Mouse (Mus musculus): ENCODE data around the gene Nupl2. TPM values are rescaled to one million over a fixed set of nuclear protein-coding genes. Genes with fewer than 3 reads are reported as not detected.

The Nupl2 gene
- polyA plus RNA-seq, 1 experiment = 19.3 TPM

DNA sequence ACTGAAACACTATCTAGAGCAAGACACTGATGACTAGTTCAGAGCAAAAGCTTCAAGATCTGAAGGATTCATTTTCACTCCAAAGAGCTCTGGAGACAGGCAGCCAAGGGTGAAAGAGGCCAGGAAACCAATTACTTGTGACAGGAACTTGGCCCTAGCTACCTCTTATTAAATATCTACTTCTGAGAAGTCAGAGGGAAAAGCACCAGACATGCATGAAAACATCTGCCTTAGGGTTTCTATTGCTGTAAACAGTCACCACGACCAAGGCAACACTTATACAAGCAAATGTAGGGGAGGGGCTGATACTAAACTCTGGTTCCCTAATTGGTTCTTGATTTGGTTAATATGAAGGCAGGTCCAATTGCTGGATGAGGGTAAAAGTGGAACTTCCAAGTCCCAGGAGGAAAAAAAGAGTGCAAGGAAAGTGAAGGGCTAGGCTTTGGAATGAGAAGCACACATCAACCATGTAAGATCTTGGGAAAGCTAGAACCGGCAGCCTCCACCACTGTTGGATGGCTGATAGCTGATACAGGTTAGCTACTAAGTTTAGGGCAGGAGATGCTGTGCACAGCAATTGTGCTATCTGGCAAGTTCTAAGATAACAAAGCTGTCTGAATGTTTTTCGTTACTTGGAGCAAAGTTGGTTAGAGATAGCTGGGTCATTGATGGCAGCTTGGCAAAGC is 49.2 kb downstream of the Nupl2 start:
- Histone ChIP-seq H3K36me3 (ENCODE audit: control insufficient read depth, insufficient read depth, low read length, poor library complexity, severe bottlenecking) (no peaks in the 10 kb centered on the region), H3K9ac (ENCODE audit: low read depth, poor library complexity, severe bottlenecking) (no peak overlapping the region), H3K4me3 (ENCODE audit: low read depth, low read length) (no peak overlapping the region), H3K27ac (ENCODE audit: insufficient read depth, low read length) (no peak overlapping the region), H3K9me3 (replicated peaks; ENCODE audit: control insufficient read depth, insufficient read depth, low read length, poor library complexity, severe bottlenecking) (peaks cover 8% of the 10 kb centered on the region; the same call in 1 of the 2 replicates), H3K27me3 (ENCODE audit: control insufficient read depth, insufficient read depth, low read length, poor library complexity, severe bottlenecking) (no peaks in the 10 kb centered on the region), H3K4me1 (ENCODE audit: control insufficient read depth, insufficient read depth, low read length) (no peaks in the 10 kb centered on the region)
- no peak for TF ChIP-seq POLR2A (IDR thresholded peaks at IDR 0.05; ENCODE audit: insufficient read depth, low read length)
- TF ChIP-seq EP300 (IDR thresholded peaks at IDR 0.05; ENCODE audit: insufficient read depth, low read depth, low read length) = no peak
- no peak for TF ChIP-seq CTCF (IDR thresholded peaks at IDR 0.05; ENCODE audit: low read depth, low read length)

DNA sequence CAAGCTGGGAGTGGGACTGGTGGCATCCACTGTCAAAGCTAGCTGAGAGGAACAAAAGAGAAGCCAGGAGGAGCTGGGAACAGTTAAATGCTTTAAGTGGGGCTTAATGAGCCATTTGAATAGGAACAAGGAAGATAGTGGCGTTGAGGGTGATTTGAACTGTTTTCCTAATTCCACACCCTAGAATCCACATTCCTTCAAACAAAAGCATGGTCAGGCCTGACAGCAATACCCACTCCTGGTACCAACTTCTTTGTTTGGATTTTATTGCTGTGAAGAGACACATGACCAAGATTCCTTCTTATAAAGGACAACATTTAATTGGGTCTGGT is 49.8 kb downstream of the Nupl2 start:
- Histone ChIP-seq H3K4me3 (ENCODE audit: low read depth, low read length) (no peak overlapping the region), H3K36me3 (ENCODE audit: control insufficient read depth, insufficient read depth, low read length, poor library complexity, severe bottlenecking) (no peaks in the 10 kb centered on the region), H3K27me3 (ENCODE audit: control insufficient read depth, insufficient read depth, low read length, poor library complexity, severe bottlenecking) (no peaks in the 10 kb centered on the region), H3K4me1 (ENCODE audit: control insufficient read depth, insufficient read depth, low read length) (no peaks in the 10 kb centered on the region), H3K9me3 (replicated peaks; ENCODE audit: control insufficient read depth, insufficient read depth, low read length, poor library complexity, severe bottlenecking) (peaks cover 8% of the 10 kb centered on the region; the same call in 1 of the 2 replicates), H3K27ac (ENCODE audit: insufficient read depth, low read length) (no peak overlapping the region), H3K9ac (ENCODE audit: low read depth, poor library complexity, severe bottlenecking) (no peak overlapping the region)
- TF ChIP-seq CTCF (IDR thresholded peaks at IDR 0.05; ENCODE audit: low read depth, low read length) (no peak), EP300 (IDR thresholded peaks at IDR 0.05; ENCODE audit: insufficient read depth, low read depth, low read length) (no peak), POLR2A (IDR thresholded peaks at IDR 0.05; ENCODE audit: insufficient read depth, low read length) (no peak)

DNA sequence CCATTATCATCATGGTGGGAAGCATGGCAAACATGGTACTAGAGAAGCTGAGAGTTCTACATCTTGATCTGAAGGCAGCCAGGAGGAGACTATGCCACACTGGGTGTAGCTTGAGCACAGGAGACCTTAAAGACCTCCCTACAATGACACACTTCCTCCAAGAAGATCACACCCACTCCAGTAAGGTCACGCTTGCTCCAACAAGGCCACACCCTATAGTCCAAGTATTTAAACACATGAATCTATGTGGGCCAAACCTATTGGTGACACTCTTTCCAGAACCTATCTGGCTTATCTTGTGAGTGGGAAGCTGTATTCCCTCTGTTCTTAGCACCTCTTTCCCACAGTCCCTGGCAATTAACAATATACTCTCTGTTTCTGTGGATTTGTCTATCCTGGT is 50.1 kb downstream of the Nupl2 start:
- Histone ChIP-seq H3K27ac (ENCODE audit: insufficient read depth, low read length) (no peak overlapping the region; the same call in 1 of the 2 replicates), H3K4me1 (ENCODE audit: control insufficient read depth, insufficient read depth, low read length) (no peaks in the 10 kb centered on the region), H3K9me3 (replicated peaks; ENCODE audit: control insufficient read depth, insufficient read depth, low read length, poor library complexity, severe bottlenecking) (peaks cover 8% of the 10 kb centered on the region; the same call in 1 of the 2 replicates), H3K9ac (ENCODE audit: low read depth, poor library complexity, severe bottlenecking) (no peak overlapping the region), H3K27me3 (ENCODE audit: control insufficient read depth, insufficient read depth, low read length, poor library complexity, severe bottlenecking) (no peaks in the 10 kb centered on the region), H3K36me3 (ENCODE audit: control insufficient read depth, insufficient read depth, low read length, poor library complexity, severe bottlenecking) (no peaks in the 10 kb centered on the region), H3K4me3 (ENCODE audit: low read depth, low read length) (no peak overlapping the region)
- TF ChIP-seq CTCF (IDR thresholded peaks at IDR 0.05; ENCODE audit: low read depth, low read length) = no peak

Other genes starting within 250 kb of the Nupl2 start
- 8.2 and 9.5 TPM in 2 replicates for gene Fam126a, start 134.3 kb upstream of the Nupl2 start, polyA plus RNA-seq (2011; ENCODE audit: insufficient read depth, insufficient read length, low read depth, missing spikeins)
- gene Klhl7, start 64.4 kb upstream of the Nupl2 start, polyA plus RNA-seq (2011; ENCODE audit: insufficient read depth, insufficient read length, low read depth, missing spikeins) = 31.1 and 34.4 TPM in 2 replicates
- gene Kcnh2, start 186.6 kb downstream of the Nupl2 start, polyA plus RNA-seq (2011; ENCODE audit: insufficient read depth, insufficient read length, low read depth, missing spikeins) = 3.3 and 5.8 TPM in 2 replicates
- gene Nos3, start 199.8 kb downstream of the Nupl2 start, polyA plus RNA-seq (2011; ENCODE audit: insufficient read depth, insufficient read length, low read depth, missing spikeins) = 1.1 and 1.2 TPM in 2 replicates
- 10.3 and 10.6 TPM in 2 replicates for gene Atg9b, start 227.2 kb downstream of the Nupl2 start, polyA plus RNA-seq (2011; ENCODE audit: insufficient read depth, insufficient read length, low read depth, missing spikeins)
- 28.8 and 29.6 TPM in 2 replicates for gene Abcb8, start 228.7 kb downstream of the Nupl2 start, polyA plus RNA-seq (2011; ENCODE audit: insufficient read depth, insufficient read length, low read depth, missing spikeins)
- gene Asic3, start 248.4 kb downstream of the Nupl2 start, polyA plus RNA-seq (2011; ENCODE audit: insufficient read depth, insufficient read length, low read depth, missing spikeins) = 0.88 TPM in 1 of 2 replicates, not detected in the other